Mouse (Mus musculus) gastrocnemius, adult 8-10 months (tissue): ENCODE data around the gene Sema6b. TPM values are rescaled to one million over a fixed set of nuclear protein-coding genes. Genes with fewer than 3 reads are reported as not detected.

ENCODE experiments used
- DNase-seq, 2 experiments: peaks; one replicate each; pipeline ENCODE4 v3.0.0; 2022; ENCODE audit warnings: low spot score in 2 of 2
- total RNA-seq, 4 experiments: library from RNA; stranded (reverse); gene quantifications; 2 replicates each; pipeline ENCODE4 v1.2.4; 2022

Sema6b gene
- total RNA-seq, 4 experiments from 2014 or later, result 1.4 to 2.7 (median 1.9) TPM

DNA sequence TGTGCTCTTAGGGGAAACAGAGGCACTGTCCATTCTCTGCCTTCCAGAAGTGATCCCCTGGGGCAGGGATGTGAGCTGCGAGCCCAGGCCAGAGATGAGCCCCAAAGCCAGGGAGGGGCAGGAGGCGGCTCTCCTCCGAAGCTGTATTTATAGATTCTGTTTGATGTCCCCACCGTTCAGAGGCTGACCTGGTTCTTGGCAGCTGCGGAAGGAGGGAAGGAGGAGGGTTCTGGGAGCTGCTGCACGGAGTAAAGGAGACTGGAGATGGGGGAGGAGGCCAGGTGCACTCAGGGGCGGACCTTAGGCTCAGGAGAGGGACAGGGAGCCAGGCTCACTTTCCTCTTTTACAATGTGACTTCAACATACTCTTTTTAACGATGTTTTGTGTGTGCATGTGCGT is 6.0 kb upstream of the Sema6b start:
- DNase-seq, result no peak

DNA sequence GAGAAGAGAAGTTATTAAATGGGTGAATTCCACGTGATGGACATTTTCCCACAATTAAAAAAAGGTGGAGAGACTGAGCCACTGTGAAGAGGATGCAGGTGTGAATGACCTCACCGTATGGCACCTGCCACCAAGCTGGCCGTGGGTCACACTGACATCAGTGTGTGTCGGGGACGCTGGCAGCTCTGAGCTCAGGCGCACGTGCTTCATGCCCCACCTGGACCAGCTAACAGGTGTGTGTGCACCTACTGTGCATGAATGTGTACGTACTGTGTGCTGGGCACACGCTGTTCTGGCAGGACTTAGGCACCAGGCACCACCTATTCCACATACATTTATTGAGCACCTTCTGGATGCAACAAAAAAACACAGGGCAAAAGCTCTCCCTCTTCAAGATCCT is 4.4 kb upstream of the Sema6b start:
- DNase-seq, result no peak

DNA sequence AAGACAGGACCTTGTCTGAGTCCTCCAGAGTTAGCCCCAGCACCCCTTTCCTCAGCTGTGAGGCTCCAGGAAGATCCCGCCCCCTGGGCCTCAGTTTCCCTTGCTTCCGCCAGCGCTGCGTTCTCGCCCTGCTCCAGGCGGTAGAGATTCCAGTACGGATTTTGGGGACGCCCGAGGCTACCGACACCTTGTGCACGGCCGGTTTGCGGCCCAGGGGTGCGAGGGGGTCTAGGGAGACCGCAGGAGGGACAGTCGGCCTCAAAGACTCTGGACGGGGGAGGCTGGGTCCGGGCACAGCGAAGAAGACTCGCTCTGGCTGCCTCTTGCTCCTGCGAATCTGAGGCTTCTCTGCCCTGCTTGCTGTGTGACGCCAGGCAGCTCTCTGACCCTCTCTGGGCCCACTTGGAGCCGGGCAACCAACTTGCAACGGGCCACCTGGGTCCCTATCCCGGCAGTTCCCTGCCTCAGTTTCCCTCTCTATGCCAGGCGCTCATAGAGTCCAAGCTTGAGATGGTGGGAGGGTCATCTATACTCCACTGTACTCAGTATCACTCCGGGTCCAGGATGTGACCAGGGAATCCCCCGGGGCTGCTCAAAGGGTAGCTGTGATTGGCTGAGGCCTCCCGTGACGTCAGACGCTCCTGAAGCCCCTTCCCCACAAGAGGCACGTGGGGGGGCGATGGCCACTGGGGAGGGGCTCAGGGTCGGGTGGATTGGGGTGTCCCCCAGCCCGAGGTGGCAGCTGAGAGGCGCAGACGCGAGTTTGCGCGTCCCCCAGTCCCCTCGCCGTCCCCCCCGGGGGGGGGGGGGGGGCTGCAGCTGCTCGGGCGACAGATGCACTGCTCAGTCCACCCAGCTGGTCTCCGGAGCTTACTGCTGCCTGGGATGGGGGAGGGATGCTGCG is 1.8 kb upstream of the Sema6b start:
- no peak for DNase-seq

DNA sequence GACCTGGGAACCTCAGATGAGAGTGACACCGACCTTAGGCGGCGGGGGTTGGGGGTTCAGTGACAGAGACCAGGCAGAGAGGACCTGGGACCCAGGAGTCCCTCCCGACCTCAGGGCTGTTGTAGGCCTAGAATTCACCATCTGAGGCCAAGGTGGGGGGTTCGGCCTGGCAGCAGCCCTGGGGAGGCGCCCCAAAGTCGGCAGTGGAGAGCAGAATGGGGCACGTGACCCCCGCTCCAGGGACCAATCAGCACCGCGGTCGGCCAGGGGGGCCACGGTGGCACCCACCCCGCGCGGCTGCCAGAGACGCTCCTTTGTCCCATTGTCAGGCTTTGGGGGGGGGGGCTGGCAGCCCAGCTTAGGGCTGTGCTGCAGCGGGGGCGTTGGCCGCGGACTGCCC is 788 bp downstream of the Sema6b start:
- no peak for DNase-seq

DNA sequence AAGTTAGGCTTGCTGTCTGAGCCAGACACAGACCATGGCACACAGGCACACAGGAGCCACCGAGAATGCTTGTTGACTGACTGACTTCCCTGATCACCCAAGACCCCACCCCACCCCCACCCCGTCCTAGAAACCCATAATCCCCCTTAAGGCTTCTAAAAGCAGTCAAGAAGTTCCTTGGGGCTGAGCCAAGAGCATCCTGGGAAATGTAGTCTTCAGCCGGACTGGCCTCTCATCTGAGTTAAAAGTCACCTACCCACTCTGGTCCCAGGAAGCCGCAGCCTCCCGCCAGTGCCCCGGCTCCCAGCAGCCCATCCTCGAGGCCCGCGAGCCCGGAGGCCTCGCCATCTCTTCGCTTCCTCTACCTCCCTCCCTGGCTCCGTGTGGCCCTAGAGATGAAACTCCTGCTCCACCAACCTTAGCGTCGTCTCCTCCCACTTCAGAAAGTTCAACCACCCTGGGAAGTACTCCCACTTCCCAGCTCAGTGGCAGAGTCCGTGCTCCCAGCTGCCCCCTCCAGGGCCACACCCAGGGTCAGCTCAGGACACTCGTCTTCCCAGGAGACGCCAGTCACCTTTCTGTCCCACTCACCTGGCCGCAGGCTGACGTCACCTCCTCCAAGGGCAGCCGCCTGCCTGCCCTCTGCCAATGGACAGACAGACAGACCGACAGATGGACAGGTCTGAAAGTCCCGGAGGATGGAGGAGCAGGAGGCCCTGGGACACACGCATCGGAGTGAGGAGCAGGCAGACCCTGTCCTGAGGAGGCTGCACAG is 2.1 kb downstream of the Sema6b start:
- no peak for DNase-seq

DNA sequence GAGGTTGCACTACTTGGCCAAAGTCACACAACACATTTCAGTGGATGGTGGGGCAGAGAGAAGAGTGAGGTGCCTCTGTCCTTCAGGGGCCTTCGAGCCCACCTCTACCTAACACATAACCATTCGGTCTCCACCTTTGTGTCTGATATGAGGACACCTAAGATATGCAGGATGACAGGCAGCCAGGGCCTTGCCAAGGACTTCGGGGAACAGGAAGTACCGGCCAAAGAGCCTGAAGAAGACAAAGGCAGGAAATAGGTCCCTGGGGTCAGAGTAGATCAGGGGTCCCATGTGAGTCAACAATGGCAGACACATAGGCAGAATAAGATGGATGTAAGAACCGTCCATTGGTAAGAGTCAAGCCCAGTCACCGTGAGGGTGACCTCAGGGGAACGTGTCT is 3.6 kb downstream of the Sema6b start:
- DNase-seq, result no peak

DNA sequence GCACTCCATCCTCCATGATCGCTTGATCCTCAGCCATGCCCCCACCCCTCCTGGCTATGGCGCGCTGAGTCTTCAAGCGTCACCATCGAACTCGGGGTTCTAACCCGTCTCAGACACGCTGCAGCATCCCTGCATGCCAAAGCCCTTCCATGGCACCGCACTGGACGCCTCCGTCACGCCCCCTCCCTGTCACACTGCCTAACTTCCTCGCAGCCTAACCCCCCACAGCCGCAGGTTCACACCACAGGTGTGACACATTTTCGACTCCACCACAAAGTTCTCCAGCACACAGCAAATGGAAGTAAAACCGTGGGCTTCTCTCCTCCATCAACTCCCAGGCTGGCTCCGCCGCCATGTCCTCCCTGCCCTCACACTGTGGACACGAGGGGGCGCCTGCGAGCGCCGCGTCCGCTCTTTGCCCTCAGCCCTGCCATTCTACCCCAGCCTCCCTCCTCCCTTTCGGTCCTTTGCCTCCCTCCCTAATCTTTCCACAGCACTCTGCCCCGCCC is 5.6 kb downstream of the Sema6b start:
- DNase-seq, result peak; percentile 44 to 62

DNA sequence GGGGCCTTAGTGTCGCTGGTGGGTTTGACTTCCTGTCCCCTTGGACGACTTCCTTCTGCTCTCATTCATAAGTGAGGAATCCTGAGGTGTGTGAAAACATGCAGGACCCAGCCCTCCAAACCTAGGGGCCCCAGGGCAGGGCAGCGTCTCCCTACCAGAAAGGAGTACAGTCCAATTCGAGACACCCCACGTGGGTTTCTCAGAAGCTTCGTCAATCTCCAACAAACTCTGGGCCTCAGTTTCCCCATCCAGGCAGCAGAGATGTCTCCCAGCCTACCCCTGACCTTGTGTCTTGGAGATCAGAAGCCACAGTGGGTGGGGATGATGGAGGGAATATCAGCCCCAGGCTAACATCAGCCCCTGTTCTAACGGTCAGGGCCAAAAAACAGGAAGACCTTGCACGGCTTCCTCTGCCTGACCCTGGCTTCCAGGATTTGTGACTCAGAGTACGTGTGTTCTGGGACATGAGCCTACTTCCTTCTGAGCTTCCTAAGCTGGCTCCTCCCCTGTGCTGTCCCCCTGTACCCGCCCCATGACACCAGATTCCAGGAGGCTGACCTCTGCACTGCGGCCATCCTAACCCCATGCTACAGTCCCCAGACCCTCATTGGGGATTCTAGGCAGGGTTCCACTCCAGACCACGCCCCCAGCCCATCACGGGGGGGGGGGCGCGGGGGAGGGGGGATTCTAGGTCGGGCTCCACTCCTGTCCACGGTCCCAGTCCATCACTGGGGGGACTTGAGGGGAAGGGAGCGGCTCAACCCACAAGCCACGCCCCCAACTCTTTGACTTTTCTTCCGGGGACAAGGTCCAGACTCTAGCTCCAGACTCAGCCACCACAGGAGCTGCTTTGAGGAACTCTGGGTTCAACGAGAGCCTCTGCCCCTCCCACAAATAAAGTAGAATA is 6.4 kb downstream of the Sema6b start:
- DNase-seq, result peak; percentile 59 to 63

DNA sequence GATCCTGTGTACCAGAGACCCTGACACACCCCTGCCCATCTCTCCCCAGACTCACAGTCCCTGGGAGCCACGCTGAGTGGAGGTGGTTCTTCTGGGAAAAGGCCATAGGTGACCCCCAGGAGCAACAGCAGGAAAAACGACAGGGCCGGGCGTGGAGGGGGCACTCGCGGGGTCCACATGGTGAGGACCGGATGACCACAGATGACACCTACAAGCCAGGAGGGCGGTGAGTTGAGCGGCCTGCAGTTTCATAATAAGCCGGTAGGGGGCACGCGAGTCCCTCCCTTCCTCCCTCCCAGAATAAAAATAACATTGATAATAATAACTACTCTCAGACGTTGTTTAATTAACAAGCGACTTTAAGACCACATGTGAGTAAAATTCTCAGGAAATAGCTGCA is 7.5 kb downstream of the Sema6b start:
- DNase-seq, result peak; percentile 59 to 68

DNA sequence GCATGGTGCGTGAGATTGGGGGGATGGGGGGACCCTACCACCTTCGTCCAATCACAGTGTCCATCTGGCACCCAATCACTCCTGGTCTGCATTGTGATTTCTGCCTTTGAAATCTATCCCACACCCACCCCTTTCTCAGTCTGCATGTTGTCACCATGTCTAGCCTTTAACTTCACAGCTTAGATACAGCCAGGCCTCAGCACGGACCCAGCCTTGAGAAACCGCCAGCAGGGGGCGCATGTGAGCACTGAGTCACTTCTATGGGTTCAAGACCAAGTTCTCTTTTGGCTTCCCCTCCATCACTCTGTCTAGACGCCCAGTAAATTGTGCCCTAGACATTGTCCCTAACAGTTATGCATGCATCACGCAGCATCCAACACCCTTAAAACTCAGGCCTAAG is 8.3 kb downstream of the Sema6b start:
- no peak for DNase-seq

DNA sequence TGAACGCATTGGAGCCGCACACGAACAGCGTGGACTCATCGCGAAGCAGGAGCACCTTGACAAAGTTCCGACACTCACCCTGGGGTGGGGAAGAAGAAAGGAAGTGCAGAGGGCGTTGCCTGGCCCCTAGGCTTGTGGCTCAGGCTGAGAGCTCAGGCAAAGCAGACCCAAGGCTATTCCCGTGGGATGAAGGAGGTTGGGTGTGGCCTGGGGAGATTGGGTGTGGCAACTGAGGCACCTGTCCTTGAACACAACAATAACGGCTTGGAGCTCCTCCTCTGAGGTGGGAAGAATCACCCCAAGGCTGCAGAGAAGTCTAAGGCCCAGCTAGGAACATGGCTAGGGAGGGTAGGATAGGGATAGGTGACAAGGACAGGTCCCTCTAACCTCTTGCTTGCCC is 9.0 kb downstream of the Sema6b start:
- no peak for DNase-seq

DNA sequence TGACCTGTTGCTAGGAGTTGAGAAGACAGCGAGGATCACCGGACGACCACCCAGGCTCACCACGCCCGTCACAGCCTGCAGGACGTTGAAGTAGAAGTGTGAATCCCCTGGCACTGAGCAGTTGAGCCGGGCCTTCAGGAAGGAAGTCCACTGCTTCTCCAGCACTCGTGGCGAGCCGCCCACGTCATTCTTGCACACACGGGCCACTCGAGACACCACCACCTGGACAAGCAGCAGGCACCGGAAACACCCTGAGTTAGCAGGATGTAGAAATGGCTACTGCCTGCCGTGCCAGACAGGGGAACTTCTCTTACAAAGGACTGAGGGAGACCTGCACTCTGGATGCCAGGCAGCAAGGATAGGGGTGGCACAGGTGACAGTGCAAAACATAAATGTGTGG is 11.9 kb downstream of the Sema6b start:
- no peak for DNase-seq

DNA sequence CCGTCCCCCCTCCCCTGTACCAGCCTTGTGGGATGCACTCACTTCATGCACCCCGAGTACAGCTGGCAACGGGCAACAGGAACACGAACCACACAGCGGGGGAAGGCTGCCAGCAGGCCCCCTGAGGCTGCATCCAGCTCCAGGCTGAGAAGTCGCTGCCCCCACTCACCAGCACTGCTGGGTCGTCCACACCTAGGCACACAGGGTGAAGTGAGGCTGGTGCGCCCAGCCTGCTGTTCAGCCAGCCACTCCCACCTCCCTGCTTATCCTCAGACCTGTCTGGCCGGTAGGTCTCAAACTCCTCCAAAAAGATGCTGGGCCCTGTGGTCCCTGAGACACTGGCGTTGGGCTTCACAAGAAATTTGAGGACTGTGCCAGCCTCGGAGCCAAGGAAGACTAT is 14.0 kb downstream of the Sema6b start:
- DNase-seq, result no peak

DNA sequence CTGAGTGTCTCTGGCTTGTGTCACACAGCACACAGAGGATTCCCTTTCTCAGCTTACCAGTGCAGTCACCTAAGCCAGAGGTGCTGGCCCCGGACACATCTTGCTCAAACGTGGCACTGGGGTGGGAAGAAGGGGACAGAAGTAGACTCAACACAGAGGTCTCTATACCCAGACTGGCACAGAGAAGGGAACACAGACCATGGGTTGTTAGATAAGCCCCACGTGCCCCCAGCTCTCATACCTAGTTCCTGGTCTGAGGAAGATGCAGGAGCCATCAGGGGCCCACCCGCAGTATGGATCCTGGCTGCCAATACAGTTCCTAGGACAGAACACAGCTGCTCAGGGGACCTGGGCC is 14.9 kb downstream of the Sema6b start:
- DNase-seq, result no peak

DNA sequence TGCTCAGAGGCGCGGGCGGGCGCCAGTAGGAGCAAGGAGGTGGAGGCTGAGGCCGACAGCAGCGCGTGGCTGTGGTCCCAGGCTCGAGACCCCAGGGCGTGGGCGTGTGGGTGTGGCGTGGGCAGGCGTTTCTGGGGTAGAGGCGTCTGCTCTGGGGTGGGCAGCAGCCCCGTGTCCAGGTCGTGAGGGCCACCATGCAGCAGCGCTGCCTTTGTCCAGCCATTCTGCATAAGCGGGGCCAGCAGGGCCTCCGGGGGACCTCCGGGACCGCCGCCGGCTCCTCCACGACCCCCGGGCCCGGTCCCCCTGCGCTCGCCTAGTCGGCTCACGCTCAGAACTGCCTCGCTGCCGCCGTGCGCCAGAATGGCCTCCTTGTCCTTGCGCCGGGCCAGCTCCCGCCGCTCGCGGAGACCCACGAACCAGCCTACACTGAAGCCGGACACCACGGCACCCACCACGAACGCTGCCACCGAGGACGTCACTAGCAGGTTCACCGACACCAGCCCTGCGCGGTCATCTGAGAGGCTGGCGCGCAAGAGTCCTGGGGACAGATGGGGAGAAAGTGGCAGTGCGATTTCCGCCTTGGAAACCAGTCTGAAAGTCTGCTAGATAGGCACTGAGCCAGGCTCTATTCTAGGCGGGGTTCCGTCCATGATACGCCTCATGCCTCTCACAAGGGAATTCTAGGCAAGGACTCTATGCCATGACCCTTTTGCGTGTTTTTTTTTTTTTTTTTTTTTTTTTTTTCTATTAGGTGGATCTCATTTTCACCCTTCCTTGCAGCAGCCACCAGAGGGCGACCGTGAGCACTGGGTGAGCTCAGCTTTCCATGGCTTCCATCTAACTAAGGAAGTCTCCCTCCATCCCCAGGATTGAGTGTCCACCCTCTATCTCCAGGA is 15.5 kb downstream of the Sema6b start:
- no peak for DNase-seq

DNA sequence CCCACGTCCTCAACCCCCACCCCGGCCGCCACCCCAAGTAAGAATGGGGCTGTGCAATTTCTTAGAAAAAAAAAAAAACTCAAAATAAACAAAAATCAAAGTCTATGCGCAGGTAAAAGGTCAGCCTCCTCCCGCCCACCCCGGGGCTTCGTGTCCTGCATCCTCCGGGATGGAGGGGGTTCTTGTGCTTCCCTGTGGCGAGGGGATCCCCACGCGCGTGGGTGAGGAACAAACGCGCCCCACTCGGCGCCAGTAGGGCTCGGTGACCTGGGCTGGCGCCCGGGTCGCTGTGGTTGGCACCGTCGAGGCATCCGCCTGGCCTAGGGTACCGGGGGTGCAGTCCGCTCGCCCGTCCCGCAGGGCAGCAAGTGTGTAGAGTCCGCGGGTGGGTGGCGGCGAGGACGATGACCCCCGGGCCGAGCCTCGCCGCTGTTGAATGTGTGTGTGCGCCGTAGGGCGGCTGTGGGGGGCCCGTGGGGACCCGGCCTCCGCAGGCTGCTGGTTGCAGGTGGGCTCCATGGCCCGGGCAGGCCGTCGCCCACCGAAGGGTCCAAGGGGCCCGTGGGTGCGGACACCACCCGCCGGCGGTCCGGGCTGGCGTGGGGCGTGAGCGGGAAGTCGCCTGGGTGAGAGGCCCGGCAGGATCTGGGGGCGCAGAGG is 16.3 kb downstream of the Sema6b start:
- DNase-seq, result no peak

DNA sequence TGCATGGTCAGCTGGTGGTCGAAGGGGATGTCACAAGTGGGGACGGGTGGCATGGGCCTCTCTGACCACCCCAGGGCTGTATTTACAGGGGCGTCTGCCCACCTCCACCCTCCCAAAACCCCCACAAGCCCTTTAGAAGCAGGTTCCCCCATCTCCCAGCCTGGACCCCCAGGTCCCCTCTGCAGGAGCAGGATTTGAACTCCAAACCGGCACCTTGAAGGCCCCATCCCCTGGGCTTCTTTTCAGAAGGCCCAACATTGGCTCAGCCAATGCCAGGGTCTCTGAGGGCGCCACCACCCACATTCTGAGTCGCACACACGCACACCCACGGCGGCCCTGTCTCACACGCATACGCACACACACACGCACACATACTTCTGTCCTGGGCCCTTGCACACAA is 17.0 kb downstream of the Sema6b start:
- DNase-seq, result no peak

DNA sequence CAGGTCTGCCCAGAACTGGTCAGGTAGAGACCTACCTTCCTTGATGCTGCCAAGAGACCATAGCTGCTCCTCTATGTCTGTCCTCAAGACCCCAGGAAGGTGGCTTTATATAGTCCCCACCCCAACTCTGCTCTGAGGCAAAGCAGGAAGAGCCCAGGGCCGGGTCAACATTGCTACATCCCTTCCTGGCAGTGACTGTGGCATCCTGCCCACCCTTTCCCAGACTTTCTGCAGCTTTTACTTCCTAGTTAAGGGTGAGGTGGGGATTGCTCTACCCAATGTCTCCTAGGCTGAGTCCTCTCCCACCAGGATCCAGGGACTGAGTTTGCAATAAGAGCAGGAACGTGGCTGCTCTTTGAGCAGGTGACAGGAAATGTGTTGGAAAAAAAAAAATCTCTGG is 18.3 kb downstream of the Sema6b start, which contains the start of gene Lrg1:
Gene Lrg1, minus strand, starts transcription at position 176 of the 400 bp plus-strand sequence.
- DNase-seq, result no peak

DNA sequence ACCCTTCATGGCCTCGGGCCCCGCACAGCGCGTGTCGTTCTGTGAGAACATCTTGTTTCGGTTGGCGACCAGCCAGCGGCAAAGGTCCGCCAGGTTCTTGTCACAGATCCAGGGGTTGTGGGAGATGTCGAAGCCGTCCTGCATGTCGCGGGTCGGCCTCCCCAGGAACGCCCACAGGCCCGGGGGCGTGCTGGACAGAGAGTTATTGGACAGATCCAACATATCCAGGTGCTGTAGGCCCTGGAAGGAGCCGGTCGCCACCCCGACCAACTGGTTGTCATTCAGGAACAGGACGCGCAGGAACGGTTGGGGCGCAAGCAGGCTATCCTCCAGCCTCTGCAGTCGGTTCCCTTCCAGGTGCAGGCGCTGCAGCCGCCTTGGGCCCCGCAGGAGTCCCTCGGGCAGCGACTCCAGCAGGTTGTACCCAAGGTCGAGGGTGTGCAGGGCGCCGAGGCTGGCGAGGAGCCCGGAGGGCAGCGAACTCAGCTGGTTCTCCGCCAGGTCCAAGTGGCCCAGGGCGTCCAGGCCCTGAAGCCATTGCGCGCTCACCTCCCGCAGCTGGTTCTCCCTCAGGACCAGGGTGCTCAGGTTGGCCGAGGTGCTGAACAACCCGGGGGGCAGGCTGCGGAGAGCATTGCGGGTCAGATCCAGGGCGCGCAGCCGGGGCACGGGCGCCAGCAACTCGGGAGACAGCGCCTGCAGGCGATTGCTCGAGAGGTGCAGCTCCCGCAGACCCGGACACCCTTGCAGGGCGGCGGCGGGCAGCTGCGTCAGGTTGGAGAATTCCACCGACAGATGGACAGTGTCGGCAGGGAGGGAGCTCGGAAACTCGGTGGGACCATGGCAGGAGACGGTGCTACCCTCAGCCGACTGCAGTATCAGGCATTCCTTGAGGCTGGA is 19.9 kb downstream of the Sema6b start:
- DNase-seq, result peak; percentile 75 to 77
